Mouse (Mus musculus): ENCODE measurements at regions not wholly inside any gene's neighbourhood (a gene's known extent, or its start where the extent isn't known, plus 50 kb on each side); places are given as distances from the start of the nearest gene placed in this dataset.

- no peak for DNase-seq
These were observed 61.8 kb upstream of the Irf2bp2 start for GRCm38 (mm10) chr8:126655565-126655964.

GRCm38 (mm10) chr8:126654353-126654752 lies 60.6 kb upstream of the Irf2bp2 start:
- DNase-seq: no peak

- DNase-seq: no peak
These were observed 58.4 kb upstream of the Irf2bp2 start for GRCm38 (mm10) chr8:126652151-126652550.

- no peak for DNase-seq
These were observed 57.2 kb upstream of the Irf2bp2 start for GRCm38 (mm10) chr8:126650945-126651344.

- DNase-seq: no peak
These were observed 55.5 kb upstream of the Irf2bp2 start for GRCm38 (mm10) chr8:126649305-126649704.

GRCm38 (mm10) chr8:126647350-126647749 lies 53.6 kb upstream of the Irf2bp2 start:
- DNase-seq: no peak

- DNase-seq: no peak
These were observed 53.0 kb upstream of the Irf2bp2 start for GRCm38 (mm10) chr8:126646604-126647311.

- DNase-seq: no peak
These were observed 50.4 kb upstream of the Irf2bp2 start for GRCm38 (mm10) chr8:126644179-126644578.

Measured in cerebellum, adult 8-10 months (tissue).